Mouse (Mus musculus) midbrain, embryonic 16.5 days (tissue): Measurements from ENCODE around the gene Sult2b1. TPM values are rescaled to one million over a fixed set of nuclear protein-coding genes. Genes with fewer than 3 reads are reported as not detected.

Experiments used
- ATAC-seq: fragments of 200-750 bp; cut with Nextera tagmentation; 2 replicates; pipeline ENCODE4 v1.8.0; 2017; ENCODE audit warnings: moderate TSS enrichment
- H3K27ac ChIP-seq: fragments of 300-500 bp; sonication (generic); 2 replicates; pipeline ENCODE4 v1.5.1; 2014; ENCODE audit warnings: mild to moderate bottlenecking, low read length, mixed read lengths
- H3K27me3 ChIP-seq: fragments of 300-500 bp; sonication (generic); 2 replicates; pipeline ENCODE4 v1.6.1; 2014; ENCODE audit warnings: low read depth, low read length, mixed read lengths; ENCODE audit not compliant: control insufficient read depth, insufficient read depth
- H3K36me3 ChIP-seq: fragments of 300-500 bp; sonication (generic); 2 replicates; pipeline ENCODE4 v1.6.1; 2014; ENCODE audit warnings: mild to moderate bottlenecking, low read length, moderate library complexity, mixed read lengths; ENCODE audit not compliant: control insufficient read depth, insufficient read depth
- H3K4me1 ChIP-seq: fragments of 300-500 bp; sonication (generic); 2 replicates; pipeline ENCODE4 v1.6.1; 2014; ENCODE audit warnings: mild to moderate bottlenecking, low read length, mixed read lengths; ENCODE audit not compliant: control insufficient read depth, insufficient read depth
- H3K4me2 ChIP-seq: fragments of 300-500 bp; sonication (generic); 2 replicates; pipeline ENCODE4 v1.6.1; 2014; ENCODE audit warnings: mild to moderate bottlenecking, low read length, mixed read lengths
- H3K4me3 ChIP-seq: fragments of 300-500 bp; sonication (generic); 2 replicates; pipeline ENCODE4 v1.5.1; 2014; ENCODE audit warnings: low read depth, mild to moderate bottlenecking, low read length, moderate library complexity, mixed read lengths
- H3K9ac ChIP-seq: fragments of 300-500 bp; sonication (generic); 2 replicates; pipeline ENCODE4 v1.6.1; 2014; ENCODE audit warnings: low read depth, low read length, mixed read lengths
- H3K9me3 ChIP-seq: fragments of 300-500 bp; sonication (generic); replicated peaks from 2 replicates; pipeline ENCODE4 v1.6.1; 2014; ENCODE audit warnings: mild to moderate bottlenecking, low read length, mixed read lengths; ENCODE audit not compliant: control insufficient read depth, poor library complexity, severe bottlenecking
- WGBS: fragments of 180-500 bp; shearing (Covaris S2); extraction: QIAGEN DNeasy Blood & Tissue Kit; methylation state at CpG from one replicate; pipeline ENCODE4 v1.1.7; 2014; 5-methylcytosine and 5-hydroxymethylcytosine counted together
- polyA plus RNA-seq: library from polyadenylated mRNA; unstranded; fragments of >200 nt; fragmentation: Nextera tagmentation; extraction: Ambion mirVana; gene quantifications from 2 replicates; pipeline ENCODE4 v1.2.1, GENCODE M21; 2015

The Sult2b1 gene
- polyA plus RNA-seq, 1 experiment from 2014 or later = 6.4 TPM

DNA sequence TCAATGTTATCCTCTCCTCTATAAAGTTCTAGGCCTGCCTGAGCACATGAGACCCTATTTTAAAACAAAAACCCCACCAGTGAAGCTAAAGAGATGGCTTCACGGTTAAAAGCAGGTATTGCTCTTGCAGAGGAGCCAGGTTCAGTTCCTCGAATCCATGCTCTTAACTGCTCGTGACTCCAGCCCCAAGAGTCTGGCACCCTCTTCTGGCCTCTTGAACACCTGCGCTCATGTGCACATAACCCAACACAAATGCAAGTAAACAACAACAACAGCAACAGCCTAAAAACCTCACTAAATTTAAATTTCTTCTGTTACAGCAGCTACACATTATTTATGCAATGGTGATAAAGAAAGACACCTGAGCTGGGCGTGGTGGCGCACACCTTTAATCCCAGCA lies 17.0 kb downstream of the Sult2b1 start:
- Histone ChIP-seq H3K27me3 (no peaks in the 10 kb centered on the region), H3K4me1 (no peaks in the 10 kb centered on the region), H3K4me3 (no peak overlapping the region), H3K27ac (no peak overlapping the region), H3K36me3 (no peaks in the 10 kb centered on the region), H3K9ac (no peak overlapping the region), H3K4me2 (no peak overlapping the region), H3K9me3 (no peaks in the 10 kb centered on the region)
- WGBS = 90% methylated on average over 6 of the region's 6 CpGs
- ATAC-seq = no peak

DNA sequence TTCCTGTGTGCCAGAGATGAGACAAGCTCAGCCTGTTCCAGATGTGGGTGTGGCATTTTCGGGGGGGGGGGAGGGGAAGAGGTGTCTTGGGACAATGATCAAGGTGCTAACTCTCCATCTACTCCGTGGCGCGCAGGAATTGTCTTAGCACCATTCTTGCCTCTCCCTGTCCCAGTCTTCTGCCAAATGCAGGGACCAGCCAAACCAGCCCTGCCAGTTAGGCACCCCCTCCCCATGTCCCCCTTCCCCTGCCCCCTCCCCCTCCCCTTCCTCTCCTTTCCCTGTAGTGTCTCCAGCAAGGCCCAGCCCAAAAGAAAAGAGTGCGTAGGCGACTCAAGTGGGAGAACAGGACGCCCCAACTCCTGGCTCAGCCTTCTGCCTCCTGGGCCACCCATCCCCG lies 17.7 kb downstream of the Sult2b1 start:
- Histone ChIP-seq H3K27ac (no peak overlapping the region), H3K4me1 (no peaks in the 10 kb centered on the region), H3K27me3 (no peaks in the 10 kb centered on the region), H3K4me2 (no peak overlapping the region), H3K36me3 (no peaks in the 10 kb centered on the region), H3K9me3 (no peaks in the 10 kb centered on the region), H3K9ac (no peak overlapping the region), H3K4me3 (no peak overlapping the region)
- WGBS = 64% methylated on average over 8 of the region's 8 CpGs
- ATAC-seq = no peak

DNA sequence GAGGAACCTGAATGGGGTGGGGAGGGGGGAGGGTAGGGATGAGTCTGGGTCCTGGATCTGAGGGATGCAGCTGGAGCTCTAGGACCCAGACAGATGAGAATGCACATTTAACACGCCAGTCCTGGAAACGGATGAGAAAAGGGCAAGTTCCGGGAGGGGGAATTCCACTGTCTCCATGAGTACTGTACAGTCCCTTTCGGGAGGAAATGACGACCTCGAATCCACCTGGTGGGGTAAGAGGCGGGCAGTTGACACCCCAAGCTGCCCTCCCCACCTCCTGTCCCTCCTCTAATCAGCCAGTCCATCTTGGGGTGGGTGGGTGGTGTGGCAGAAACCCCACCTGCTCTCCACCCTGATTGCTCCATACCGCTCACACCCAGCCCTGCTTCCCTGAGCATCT lies 18.5 kb downstream of the Sult2b1 start:
- H3K4me3 ChIP-seq = no peak overlapping the region
- no peaks in the 10 kb centered on the region for H3K9me3 ChIP-seq
- no peak overlapping the region for H3K4me2 ChIP-seq
- H3K27me3 ChIP-seq = no peaks in the 10 kb centered on the region
- H3K9ac ChIP-seq = no peak overlapping the region
- no peak overlapping the region for H3K27ac ChIP-seq
- ATAC-seq = no peak
- H3K36me3 ChIP-seq = no peaks in the 10 kb centered on the region
- no peaks in the 10 kb centered on the region for H3K4me1 ChIP-seq
- 68% methylated on average over 8 of the region's 8 CpGs for WGBS

DNA sequence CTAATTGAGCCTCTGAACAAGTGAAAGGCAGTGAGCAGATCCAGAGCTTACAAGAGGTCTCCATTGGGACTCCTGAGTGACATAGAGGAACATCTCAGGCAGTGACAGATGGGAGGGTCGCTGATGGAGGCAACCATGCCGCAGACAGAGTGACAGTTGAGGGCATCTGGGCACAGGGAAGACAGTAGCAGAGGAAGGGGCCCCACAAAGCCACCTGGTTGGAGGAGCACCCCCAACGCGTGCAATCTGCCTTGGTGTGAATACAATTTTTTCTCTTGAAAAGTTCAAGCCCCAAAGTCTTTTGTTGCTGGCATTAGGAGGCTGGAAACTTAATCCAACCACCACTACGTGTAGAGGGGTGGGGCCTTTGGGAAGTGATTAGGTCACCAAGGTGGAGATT lies 24.3 kb downstream of the Sult2b1 start:
- Histone ChIP-seq H3K4me2 (no peak overlapping the region), H3K27me3 (peaks cover 12% of the 10 kb centered on the region), H3K4me1 (no peaks in the 10 kb centered on the region), H3K4me3 (no peak overlapping the region), H3K9me3 (no peaks in the 10 kb centered on the region), H3K27ac (no peak overlapping the region), H3K36me3 (no peaks in the 10 kb centered on the region), H3K9ac (no peak overlapping the region)
- no peak for ATAC-seq
- WGBS = 65% methylated on average over 5 of the region's 5 CpGs

DNA sequence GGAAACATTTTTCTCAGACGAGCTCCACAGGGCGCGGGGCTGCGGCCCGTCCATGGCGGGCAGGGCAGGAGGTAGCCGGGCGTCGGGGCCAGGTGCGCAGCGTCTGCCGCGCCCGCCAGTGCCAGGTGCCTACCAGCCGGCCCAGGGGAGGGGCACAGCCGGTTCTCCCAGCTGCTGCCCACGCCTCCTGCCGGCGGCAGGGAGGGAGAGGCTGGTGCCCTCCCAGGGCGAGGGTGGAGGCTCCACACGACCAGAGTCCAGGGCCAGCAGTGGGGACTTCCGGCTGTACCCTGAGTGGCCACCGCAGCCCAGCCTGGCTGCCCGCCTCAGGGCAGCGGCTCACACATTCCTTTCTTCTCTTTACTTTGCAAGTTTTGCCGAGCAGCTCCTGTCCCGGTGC lies 25.1 kb downstream of the Sult2b1 start:
- H3K27ac ChIP-seq = no peak overlapping the region
- peaks cover 12% of the 10 kb centered on the region for H3K27me3 ChIP-seq
- H3K36me3 ChIP-seq = no peaks in the 10 kb centered on the region
- peak overlapping the region; percentile 15; the same call in 1 of the 2 replicates for H3K4me2 ChIP-seq
- 8% methylated on average over 24 of the region's 27 CpGs for WGBS
- ATAC-seq = no peak
- 0 out of 2 replicates have a peak overlapping the region, but pooled peaks have one; percentile 4 for H3K9ac ChIP-seq
- no peaks in the 10 kb centered on the region for H3K9me3 ChIP-seq
- H3K4me3 ChIP-seq = no peak overlapping the region; the same call in 1 of the 2 replicates
- no peaks in the 10 kb centered on the region for H3K4me1 ChIP-seq

DNA sequence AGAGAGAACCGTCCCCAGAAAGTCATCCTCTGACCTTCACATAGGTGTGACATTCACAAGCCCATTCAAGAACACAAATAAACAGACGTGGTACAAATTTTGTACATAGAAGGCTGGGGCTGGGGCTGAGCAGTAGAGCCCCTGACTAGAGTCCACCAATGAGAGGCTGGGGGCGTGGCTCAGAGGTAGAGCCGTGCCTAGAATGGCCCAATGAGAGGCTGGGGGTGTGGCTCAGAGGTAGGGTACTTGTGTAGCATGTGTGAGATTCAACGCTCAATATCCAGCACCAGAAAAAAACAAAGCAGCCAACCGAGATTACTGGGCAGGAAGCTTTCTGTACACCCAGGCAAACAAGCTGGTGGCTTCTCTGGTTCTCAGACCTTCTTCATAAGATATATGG lies 28.8 kb downstream of the Sult2b1 start:
- no peak overlapping the region for H3K4me3 ChIP-seq
- H3K9me3 ChIP-seq = no peaks in the 10 kb centered on the region
- H3K9ac ChIP-seq = no peak overlapping the region
- H3K4me2 ChIP-seq = no peak overlapping the region
- H3K36me3 ChIP-seq = no peaks in the 10 kb centered on the region
- 63% methylated on average over 6 of the region's 6 CpGs for WGBS
- no peaks in the 10 kb centered on the region for H3K4me1 ChIP-seq
- ATAC-seq = no peak
- no peak overlapping the region for H3K27ac ChIP-seq
- peaks cover 12% of the 10 kb centered on the region for H3K27me3 ChIP-seq

DNA sequence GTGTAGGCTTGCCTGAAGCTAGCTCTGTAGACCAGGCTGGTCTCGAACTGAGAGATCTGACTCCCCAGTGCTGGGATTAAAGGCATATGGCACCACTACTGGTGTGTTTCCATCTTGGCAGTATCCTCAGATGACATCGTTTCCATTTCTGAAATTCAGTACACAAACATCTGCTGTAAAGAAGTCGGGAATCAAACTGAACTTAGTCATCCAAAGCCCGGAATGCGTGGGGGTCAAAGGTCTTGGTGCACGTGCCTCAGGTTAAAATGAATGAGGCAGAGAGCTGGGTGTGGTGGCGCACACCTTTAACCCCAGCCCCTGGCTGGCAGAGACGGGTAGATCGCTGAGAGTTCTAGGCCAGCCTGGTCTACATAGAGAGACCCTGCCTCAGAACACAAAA lies 34.3 kb downstream of the Sult2b1 start:
- no peak overlapping the region for H3K4me3 ChIP-seq
- H3K4me2 ChIP-seq = no peak overlapping the region
- H3K27me3 ChIP-seq = no peaks in the 10 kb centered on the region
- peaks cover 3% of the 10 kb centered on the region; the same call in 1 of the 2 replicates for H3K4me1 ChIP-seq
- no peak overlapping the region for H3K27ac ChIP-seq
- ATAC-seq = no peak
- H3K36me3 ChIP-seq = no peaks in the 10 kb centered on the region
- WGBS = 83% methylated on average over 9 of the region's 9 CpGs
- no peak overlapping the region for H3K9ac ChIP-seq
- H3K9me3 ChIP-seq = no peaks in the 10 kb centered on the region

DNA sequence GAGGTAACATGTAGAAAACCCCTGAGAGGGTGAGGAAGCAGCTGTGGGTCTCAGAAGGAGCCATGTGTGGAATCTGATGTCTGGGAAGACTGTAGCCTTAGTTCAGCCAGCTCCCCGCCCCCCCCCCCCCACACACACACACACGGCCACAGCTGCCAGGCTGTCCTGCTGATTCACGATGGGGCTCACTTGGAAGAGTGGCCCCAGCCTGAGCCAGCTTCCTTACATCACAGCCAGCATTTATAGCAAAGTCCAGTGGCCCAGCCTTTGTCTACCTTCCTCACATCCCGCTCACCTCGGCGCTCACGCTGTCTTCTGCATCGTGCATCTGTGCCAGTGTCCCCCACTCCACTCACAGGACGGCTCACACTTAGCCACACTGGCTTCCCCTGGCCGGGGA lies 35.1 kb downstream of the Sult2b1 start:
- Histone ChIP-seq H3K36me3 (no peaks in the 10 kb centered on the region), H3K9ac (0 out of 2 replicates have a peak overlapping the region, but pooled peaks have one; percentile 6), H3K9me3 (no peaks in the 10 kb centered on the region), H3K27ac (no peak overlapping the region), H3K27me3 (no peaks in the 10 kb centered on the region), H3K4me3 (no peak overlapping the region), H3K4me1 (peaks cover 3% of the 10 kb centered on the region; the same call in 1 of the 2 replicates), H3K4me2 (no peak overlapping the region)
- WGBS = 51% methylated on average over 7 of the region's 10 CpGs
- no peak for ATAC-seq

DNA sequence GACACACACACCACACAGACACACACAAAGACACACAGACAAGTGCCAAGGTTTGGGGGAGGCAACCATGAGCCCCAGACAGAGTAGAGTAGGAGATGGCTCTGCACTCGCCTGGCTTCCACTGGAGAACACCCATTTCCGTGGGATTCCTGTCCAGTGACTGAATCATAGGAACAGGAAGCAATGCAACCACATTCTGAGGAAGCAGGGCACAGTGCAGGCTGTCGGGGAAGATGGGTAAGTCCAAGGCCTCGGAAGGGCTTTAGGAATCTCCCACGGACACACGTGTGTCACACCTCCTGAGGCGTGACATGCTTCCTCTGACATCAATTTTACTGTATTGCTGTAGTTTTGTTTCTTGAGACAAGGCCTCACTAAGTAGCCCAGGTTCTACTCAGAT lies 36.4 kb downstream of the Sult2b1 start:
- Histone ChIP-seq H3K9ac (no peak overlapping the region), H3K27me3 (no peaks in the 10 kb centered on the region), H3K9me3 (no peaks in the 10 kb centered on the region), H3K27ac (no peak overlapping the region), H3K4me1 (peaks cover 3% of the 10 kb centered on the region; the same call in 1 of the 2 replicates), H3K4me3 (no peak overlapping the region), H3K36me3 (no peaks in the 10 kb centered on the region), H3K4me2 (no peak overlapping the region)
- 79% methylated on average over 7 of the region's 7 CpGs for WGBS
- no peak for ATAC-seq
